Mouse (Mus musculus) hindbrain, embryonic 13.5 days (tissue): ENCODE data around the gene Lipc. TPM values are rescaled to one million over a fixed set of nuclear protein-coding genes. Genes with fewer than 3 reads are reported as not detected.

Experiments used
- ATAC-seq: fragments of 200-750 bp; cut with Nextera tagmentation; 2 replicates; pipeline ENCODE4 v1.8.0; 2017; ENCODE audit warnings: moderate TSS enrichment; ENCODE audit not compliant: low FRiP score
- H3K27ac ChIP-seq: fragments of 300-500 bp; sonication (generic); 2 replicates; pipeline ENCODE4 v1.5.1; 2015; ENCODE audit warnings: inconsistent platforms, mild to moderate bottlenecking, moderate library complexity
- H3K27me3 ChIP-seq: fragments of 300-500 bp; sonication (generic); 2 replicates; pipeline ENCODE4 v1.6.1; 2015; ENCODE audit warnings: mild to moderate bottlenecking, inconsistent platforms
- H3K36me3 ChIP-seq: fragments of 300-500 bp; sonication (generic); 2 replicates; pipeline ENCODE4 v1.6.1; 2015; ENCODE audit warnings: mild to moderate bottlenecking, inconsistent platforms
- H3K4me1 ChIP-seq: fragments of 300-500 bp; sonication (generic); replicated peaks from 2 replicates; pipeline ENCODE4 v1.6.1; 2015; ENCODE audit warnings: inconsistent platforms
- H3K4me2 ChIP-seq: fragments of 300-500 bp; sonication (generic); 2 replicates; pipeline ENCODE4 v1.6.1; 2015; ENCODE audit warnings: inconsistent platforms, mild to moderate bottlenecking, moderate library complexity
- H3K4me3 ChIP-seq: fragments of 300-500 bp; sonication (generic); 2 replicates; pipeline ENCODE4 v1.5.1; 2015; ENCODE audit warnings: mild to moderate bottlenecking, inconsistent platforms
- H3K9ac ChIP-seq: fragments of 300-500 bp; sonication (generic); 2 replicates; pipeline ENCODE4 v1.6.1; 2015; ENCODE audit warnings: mild to moderate bottlenecking, inconsistent platforms
- H3K9me3 ChIP-seq: fragments of 300-500 bp; sonication (generic); 2 replicates; pipeline ENCODE4 v1.6.1; 2016; ENCODE audit warnings: inconsistent platforms
- WGBS: fragments of 180-500 bp; shearing (Covaris S2); methylation state at CpG from one replicate; pipeline ENCODE4 v1.1.7; 2015; 5-methylcytosine and 5-hydroxymethylcytosine counted together
- polyA plus RNA-seq: library from polyadenylated mRNA; unstranded; fragments of >200 nt; fragmentation: Nextera tagmentation; extraction: Ambion mirVana; gene quantifications from 2 replicates; pipeline ENCODE4 v1.2.1, GENCODE M21; 2015

Gene Lipc
- polyA plus RNA-seq, 1 experiment from 2014 or later: not detected

DNA sequence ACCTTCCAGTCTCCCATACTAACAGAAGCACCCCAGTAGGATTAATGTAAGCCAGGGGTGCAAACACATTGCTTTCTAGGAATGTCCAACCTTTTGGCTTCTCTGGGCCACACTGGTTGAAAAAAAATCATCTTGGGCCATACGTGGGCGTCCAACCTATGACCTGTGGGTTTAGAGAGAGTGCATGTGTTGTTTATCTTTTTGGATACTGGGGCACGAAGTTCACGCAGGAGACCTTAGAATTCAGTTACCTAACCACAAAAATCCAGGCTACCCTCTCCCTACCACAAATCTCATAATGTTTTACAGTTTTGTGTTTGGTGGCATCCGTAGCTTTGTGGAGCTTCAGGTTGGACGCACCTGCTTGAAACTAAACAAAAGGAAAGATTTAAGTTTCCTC is 124.1 kb downstream of the Lipc start:
- no peaks in the 10 kb centered on the region for H3K4me1 ChIP-seq
- H3K36me3 ChIP-seq: no peaks in the 10 kb centered on the region
- no peak for ATAC-seq
- no peak overlapping the region for H3K4me2 ChIP-seq
- H3K4me3 ChIP-seq: no peak overlapping the region
- no peak overlapping the region for H3K27ac ChIP-seq
- WGBS: 91% methylated on average over 6 of the region's 6 CpGs
- H3K9me3 ChIP-seq: no peaks in the 10 kb centered on the region
- H3K27me3 ChIP-seq: no peaks in the 10 kb centered on the region
- no peak overlapping the region for H3K9ac ChIP-seq

DNA sequence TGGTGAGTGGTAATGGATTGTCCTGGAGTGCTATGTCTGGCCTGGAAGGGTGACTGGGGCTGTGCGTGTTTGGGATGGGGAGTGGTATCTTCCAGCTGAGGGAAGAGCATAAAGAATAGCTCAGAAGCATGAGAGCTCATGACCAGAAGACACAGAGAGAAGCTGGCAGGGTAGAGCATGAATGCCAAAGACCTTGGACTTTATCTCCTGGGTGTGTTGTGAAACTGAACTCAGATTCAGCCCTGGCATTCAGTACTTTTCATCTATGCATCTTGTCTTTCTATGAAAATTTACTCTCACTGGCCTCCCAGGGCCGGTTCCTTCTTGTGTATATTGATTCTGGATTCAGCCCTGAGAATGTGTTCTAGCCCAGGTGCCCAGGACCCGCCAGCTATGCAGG is 127.9 kb downstream of the Lipc start:
- Histone ChIP-seq H3K27me3 (no peaks in the 10 kb centered on the region), H3K4me3 (no peak overlapping the region), H3K9ac (no peak overlapping the region), H3K36me3 (no peaks in the 10 kb centered on the region), H3K4me1 (no peaks in the 10 kb centered on the region), H3K9me3 (no peaks in the 10 kb centered on the region), H3K27ac (no peak overlapping the region), H3K4me2 (no peak overlapping the region)
- no peak for ATAC-seq
- WGBS: 86% methylated on average over 3 of the region's 3 CpGs

DNA sequence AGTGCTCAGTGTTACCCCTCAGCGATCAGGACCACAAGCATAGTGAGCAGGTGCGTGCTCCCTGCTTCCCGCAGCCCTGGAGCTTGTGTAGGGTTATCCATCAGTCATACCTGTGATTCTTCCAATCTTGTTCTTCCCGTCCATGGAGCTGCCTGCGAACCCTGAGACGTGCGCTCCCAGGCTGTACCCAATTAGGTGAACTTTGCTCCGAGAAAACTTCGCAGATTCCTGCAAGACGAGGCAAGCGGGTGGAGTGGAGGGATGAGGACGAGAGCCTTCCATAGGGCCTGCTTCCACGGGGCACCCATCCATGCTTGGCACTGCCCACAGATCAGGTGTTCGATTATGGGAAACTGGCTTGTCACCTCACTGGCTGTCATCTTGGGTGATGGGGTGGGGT is 133.3 kb downstream of the Lipc start:
- Histone ChIP-seq H3K9me3 (no peaks in the 10 kb centered on the region), H3K4me1 (peaks cover 17% of the 10 kb centered on the region), H3K9ac (no peak overlapping the region), H3K4me2 (no peak overlapping the region), H3K36me3 (no peaks in the 10 kb centered on the region), H3K27ac (no peak overlapping the region), H3K4me3 (no peak overlapping the region), H3K27me3 (no peaks in the 10 kb centered on the region)
- ATAC-seq: no peak
- 86% methylated on average over 14 of the region's 14 CpGs for WGBS

GRCm38 (mm10) chr9:70817396-70817795 is 134.6 kb downstream of the Lipc start:
- H3K4me2 ChIP-seq: no peak overlapping the region
- 0 out of 2 replicates have a peak, but pooled peaks have one; percentile 43 for ATAC-seq
- H3K9me3 ChIP-seq: no peaks in the 10 kb centered on the region
- H3K9ac ChIP-seq: no peak overlapping the region
- H3K36me3 ChIP-seq: no peaks in the 10 kb centered on the region
- H3K4me3 ChIP-seq: no peak overlapping the region
- H3K27ac ChIP-seq: peak overlapping the region; percentile 45
- 13% methylated on average over 1 of the region's 1 CpGs for WGBS
- no peaks in the 10 kb centered on the region for H3K27me3 ChIP-seq
- peaks cover 17% of the 10 kb centered on the region for H3K4me1 ChIP-seq

- peak; percentile 13; the same call in 1 of the 2 replicates for ATAC-seq
- no peak overlapping the region for H3K4me3 ChIP-seq
- no peaks in the 10 kb centered on the region for H3K9me3 ChIP-seq
- H3K9ac ChIP-seq: no peak overlapping the region
- H3K4me2 ChIP-seq: no peak overlapping the region
- peak overlapping the region; percentile 45 for H3K27ac ChIP-seq
- no peaks in the 10 kb centered on the region for H3K27me3 ChIP-seq
- WGBS: 53% methylated on average over 14 of the region's 14 CpGs
- H3K4me1 ChIP-seq: peaks cover 17% of the 10 kb centered on the region
- H3K36me3 ChIP-seq: no peaks in the 10 kb centered on the region
These were observed 135.2 kb downstream of the Lipc start for GRCm38 (mm10) chr9:70816701-70817305.

DNA sequence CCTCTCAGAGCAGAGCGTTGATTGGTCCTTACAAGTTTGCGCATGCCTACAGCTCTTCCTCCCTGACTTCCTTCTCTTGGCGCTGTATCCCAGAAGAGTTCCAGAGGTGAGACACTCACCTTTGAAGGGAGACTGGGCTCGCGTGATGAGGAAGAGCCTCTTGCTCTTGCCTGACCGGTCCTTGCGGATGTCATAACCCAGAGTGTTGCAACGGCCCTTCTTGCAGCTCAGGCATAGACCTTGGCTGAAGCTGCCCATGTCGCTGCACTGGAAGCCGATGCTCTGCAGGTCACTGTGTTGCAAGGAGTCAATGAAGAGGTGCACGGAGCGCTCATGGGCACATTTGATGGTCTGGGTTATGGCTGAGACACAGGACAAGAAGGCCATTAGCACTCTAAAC is 139.5 kb downstream of the Lipc start:
- Histone ChIP-seq H3K9ac (no peak overlapping the region), H3K27ac (no peak overlapping the region), H3K4me3 (no peak overlapping the region), H3K4me2 (no peak overlapping the region), H3K9me3 (no peaks in the 10 kb centered on the region), H3K4me1 (peaks cover 24% of the 10 kb centered on the region), H3K27me3 (no peaks in the 10 kb centered on the region), H3K36me3 (no peaks in the 10 kb centered on the region)
- ATAC-seq: no peak
- WGBS: 95% methylated on average over 12 of the region's 12 CpGs

DNA sequence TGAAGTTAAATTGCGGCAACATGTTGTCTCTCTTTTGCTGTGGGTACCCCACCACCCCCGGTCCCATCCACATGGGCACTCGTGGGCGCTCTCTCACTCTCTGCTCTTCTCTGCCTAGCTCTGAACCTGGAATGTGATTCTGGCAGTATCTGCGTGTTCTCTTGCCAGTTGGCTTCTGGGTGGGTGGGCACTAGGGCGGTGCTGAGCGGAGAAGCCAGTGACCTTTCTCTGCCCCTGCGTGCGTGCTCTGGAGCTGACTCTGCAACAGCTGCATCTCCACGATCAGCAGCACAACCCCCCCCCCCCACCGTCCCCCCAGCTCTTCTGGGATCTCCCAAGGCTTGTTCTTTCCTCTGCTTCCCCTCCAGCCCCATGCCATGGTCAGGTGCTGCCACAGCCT is 144.3 kb downstream of the Lipc start:
- Histone ChIP-seq H3K4me1 (0 out of 2 replicates have a peak, but pooled peaks cover 11% of the 10 kb centered on the region), H3K4me2 (no peak overlapping the region), H3K9me3 (no peaks in the 10 kb centered on the region), H3K27me3 (no peaks in the 10 kb centered on the region), H3K4me3 (no peak overlapping the region), H3K36me3 (no peaks in the 10 kb centered on the region), H3K27ac (no peak overlapping the region), H3K9ac (no peak overlapping the region)
- WGBS: 56% methylated on average over 11 of the region's 11 CpGs
- no peak for ATAC-seq

GRCm38 (mm10) chr9:70806069-70806468 is 146.0 kb downstream of the Lipc start:
- WGBS: 84% methylated on average over 1 of the region's 1 CpGs
- Histone ChIP-seq H3K36me3 (no peaks in the 10 kb centered on the region), H3K4me1 (0 out of 2 replicates have a peak, but pooled peaks cover 11% of the 10 kb centered on the region), H3K27me3 (no peaks in the 10 kb centered on the region), H3K27ac (no peak overlapping the region), H3K9me3 (no peaks in the 10 kb centered on the region), H3K4me3 (no peak overlapping the region), H3K9ac (no peak overlapping the region), H3K4me2 (no peak overlapping the region)
- ATAC-seq: no peak

DNA sequence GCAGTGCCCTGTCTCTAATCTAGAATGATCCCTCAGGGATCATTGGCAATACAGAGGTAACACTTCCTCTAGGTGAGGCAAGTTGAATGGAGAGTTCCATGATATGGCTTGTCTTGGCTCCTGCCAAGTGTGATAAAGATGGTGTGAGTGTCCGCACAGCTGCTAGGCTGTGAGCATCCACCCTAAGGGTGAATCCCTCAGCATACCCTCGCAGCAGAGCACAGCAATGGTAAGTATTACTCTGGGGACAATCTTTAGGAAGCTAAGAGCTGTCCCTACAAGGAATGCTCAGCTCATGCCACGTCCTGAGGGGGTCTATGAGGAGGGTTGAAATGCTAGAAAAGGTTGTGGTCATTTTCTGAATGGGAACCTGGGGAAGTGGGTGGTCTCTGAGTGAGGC is 149.2 kb downstream of the Lipc start:
- Histone ChIP-seq H3K9ac (no peak overlapping the region), H3K27me3 (no peaks in the 10 kb centered on the region), H3K4me1 (peaks cover 11% of the 10 kb centered on the region), H3K27ac (no peak overlapping the region), H3K36me3 (no peaks in the 10 kb centered on the region), H3K4me3 (no peak overlapping the region), H3K9me3 (no peaks in the 10 kb centered on the region), H3K4me2 (no peak overlapping the region)
- WGBS: 76% methylated on average over 3 of the region's 3 CpGs
- ATAC-seq: no peak

GRCm38 (mm10) chr9:70801761-70802160 is 150.3 kb downstream of the Lipc start:
- no peaks in the 10 kb centered on the region for H3K27me3 ChIP-seq
- no peak for ATAC-seq
- peaks cover 6% of the 10 kb centered on the region for H3K4me1 ChIP-seq
- H3K4me3 ChIP-seq: no peak overlapping the region
- H3K36me3 ChIP-seq: no peaks in the 10 kb centered on the region
- H3K27ac ChIP-seq: no peak overlapping the region
- H3K9me3 ChIP-seq: no peaks in the 10 kb centered on the region
- no peak overlapping the region for H3K9ac ChIP-seq
- H3K4me2 ChIP-seq: no peak overlapping the region
- WGBS: 95% methylated on average over 3 of the region's 3 CpGs

DNA sequence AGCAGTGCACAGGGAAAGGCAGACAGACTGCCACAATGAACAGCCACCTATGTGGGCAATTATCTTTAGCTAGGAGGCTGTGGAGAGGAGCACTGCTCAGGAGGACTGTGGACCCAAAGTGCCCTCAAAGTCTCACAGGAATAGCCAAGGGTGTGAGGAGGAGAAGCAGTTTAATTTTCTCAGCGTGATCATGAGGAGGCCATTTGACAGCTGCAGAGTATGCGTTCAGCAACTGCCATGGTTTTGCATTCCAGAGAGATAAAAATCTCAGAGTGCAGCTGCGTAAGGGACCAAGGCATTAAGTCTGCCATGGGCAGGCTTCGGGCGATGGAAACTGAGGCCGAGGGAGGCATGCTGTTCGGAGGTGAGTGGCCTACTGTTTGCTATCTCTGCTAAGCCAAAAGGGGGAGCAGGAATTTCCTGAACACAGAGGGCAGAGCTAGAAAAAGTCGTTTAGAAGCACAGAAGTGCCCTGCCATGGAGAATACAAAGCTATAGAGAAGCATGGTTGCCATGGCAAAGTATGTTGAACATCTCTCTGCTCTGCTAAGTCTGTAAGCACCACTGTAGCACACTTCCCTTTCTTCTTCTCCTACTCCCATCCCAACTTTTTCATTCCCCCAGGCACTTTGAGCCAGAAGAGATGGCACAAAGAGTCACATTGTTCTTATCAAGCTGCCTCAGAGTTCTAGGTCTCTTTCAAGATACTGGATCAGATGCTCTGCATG is 151.3 kb downstream of the Lipc start:
- H3K27ac ChIP-seq: no peak overlapping the region
- 63% methylated on average over 8 of the region's 8 CpGs for whole genome bisulfite sequencing
- no peak for ATAC-seq

DNA sequence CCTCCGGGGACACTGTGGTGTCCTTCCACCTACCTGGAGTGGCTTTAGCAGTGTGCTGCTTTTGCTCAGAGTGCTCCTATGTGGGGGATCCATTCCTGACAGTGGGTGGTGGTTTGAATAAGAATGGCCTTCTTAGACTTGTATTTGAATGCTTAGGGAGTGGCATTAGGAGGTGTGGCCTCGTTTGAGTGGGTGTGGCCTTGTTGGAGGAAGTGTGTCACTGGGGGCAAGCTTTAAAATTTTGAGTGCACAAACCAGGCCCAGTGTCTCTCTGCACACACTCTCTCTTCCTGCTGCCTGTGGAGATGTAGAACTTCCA is 156.6 kb downstream of the Lipc start:
- ATAC-seq: no peak
- 52% methylated on average over 2 of the region's 2 CpGs for WGBS
- no peaks in the 10 kb centered on the region for H3K27me3 ChIP-seq
- H3K9ac ChIP-seq: no peak overlapping the region
- no peak overlapping the region for H3K4me2 ChIP-seq
- H3K4me1 ChIP-seq: peaks cover 7% of the 10 kb centered on the region
- no peak overlapping the region for H3K4me3 ChIP-seq
- no peaks in the 10 kb centered on the region for H3K36me3 ChIP-seq
- no peak overlapping the region for H3K27ac ChIP-seq
- H3K9me3 ChIP-seq: no peaks in the 10 kb centered on the region

More for the DNA sequence above, 151.3 kb downstream of the Lipc start:
- Histone ChIP-seq H3K9ac (no peak overlapping the region), H3K36me3 (no peaks in the 10 kb centered on the region), H3K4me2 (no peak overlapping the region), H3K4me1 (peaks cover 6% of the 10 kb centered on the region), H3K4me3 (no peak overlapping the region), H3K27me3 (no peaks in the 10 kb centered on the region), H3K9me3 (no peaks in the 10 kb centered on the region)
